ENCODE assay signal across 26 mouse cellular contexts in the genomic region with DNA sequence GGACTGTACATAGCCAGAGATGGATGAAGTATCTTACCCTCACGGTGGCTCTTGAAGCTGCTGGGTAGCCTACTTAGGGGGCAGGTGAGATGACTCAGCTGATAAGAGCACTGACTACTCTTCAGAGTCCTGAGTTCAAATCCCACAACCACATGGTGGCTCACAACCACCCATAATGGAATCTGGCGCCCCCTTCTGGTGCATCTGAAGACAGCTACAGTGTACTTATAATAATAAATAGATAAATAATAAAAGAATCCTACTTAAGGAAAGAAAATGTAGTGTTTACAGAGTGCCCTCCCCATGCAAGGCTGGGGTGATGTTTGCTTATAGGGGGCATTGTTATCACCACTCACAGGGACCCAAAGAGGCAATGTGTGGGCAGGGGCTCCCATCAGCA. TPM values are rescaled to one million over a fixed set of nuclear protein-coding genes. Genes with fewer than 3 reads are reported as not detected.
DNase-seq lines count a peak whose midpoint lies in the region; ATAC-seq and TF ChIP-seq lines count a peak whose summit lies in the region.
"Had no signal": no experiment of that assay in that cellular context is flagged by ENCODE, and none has a peak within 500 bp of the region (broad histone marks: within the 10 kb centered on the region; RNA-seq: fewer than 3 reads in every experiment).

No protein-coding gene starts in this region.

- DNase-seq in kidney, postnatal 0 days (ENCODE audit: low spot score), result no peak
- DNase-seq in midbrain, embryonic 14.5 days, result peak; percentile 15
- DNase-seq in midbrain, embryonic 11.5 days (ENCODE audit: low spot score, missing footprints), result no peak
- peak; percentile 17 for DNase-seq in splenic B cell, adult 2 months (ENCODE audit: low read depth, low spot score)
- DNase-seq in cerebellum, postnatal 10 days, result no peak
- DNase-seq in cerebellum, postnatal 14 days, result no peak
- DNase-seq: cerebellum, adult 2 months; cerebellum, postnatal 36 days had no signal

- no peak for ATAC-seq in kidney, postnatal 0 days (replicated peaks; ENCODE audit: low FRiP score, low read depth)
- ATAC-seq in kidney, embryonic 16.5 days (ENCODE audit: low FRiP score, low TSS enrichment), result no peak
- ATAC-seq in midbrain, embryonic 14.5 days (ENCODE audit: low FRiP score, low TSS enrichment), result no peak
- no peak for ATAC-seq in midbrain, embryonic 11.5 days (ENCODE audit: low FRiP score)
- ATAC-seq: forebrain, embryonic 16.5 days had no signal

- no peaks in the 10 kb centered on the region for H3K4me1 ChIP-seq in kidney, postnatal 0 days (replicated peaks; ENCODE audit: insufficient read depth, low read length)
- H3K4me1 ChIP-seq in kidney, embryonic 16.5 days (ENCODE audit: insufficient read depth, low read length), result no peaks in the 10 kb centered on the region; the same call in 1 of the 2 replicates
- no peaks in the 10 kb centered on the region for H3K4me1 ChIP-seq in midbrain, embryonic 14.5 days (ENCODE audit: control insufficient read depth, insufficient read depth, low read length)
- H3K4me1 ChIP-seq in midbrain, embryonic 11.5 days (ENCODE audit: control insufficient read depth, insufficient read depth, low read length), result 0 out of 2 replicates have a peak, but pooled peaks cover 2% of the 10 kb centered on the region
- no peaks in the 10 kb centered on the region for H3K4me1 ChIP-seq in bone marrow, adult 2 months (ENCODE audit: control insufficient read depth, insufficient read depth, low read length)
- H3K4me1 ChIP-seq: heart, embryonic 13.5 days; limb, embryonic 15.5 days; liver, embryonic 15.5 days; lung, embryonic 15.5 days; stomach, embryonic 15.5 days had no signal

- H3K9ac ChIP-seq in kidney, postnatal 0 days (ENCODE audit: low read depth, low read length), result no peak overlapping the region
- no peak overlapping the region for H3K9ac ChIP-seq in kidney, embryonic 16.5 days (replicated peaks; ENCODE audit: low read length)
- H3K9ac ChIP-seq in midbrain, embryonic 14.5 days (replicated peaks; ENCODE audit: low read length), result no peak overlapping the region
- H3K9ac ChIP-seq in midbrain, embryonic 11.5 days (ENCODE audit: low read length), result no peak overlapping the region
- H3K9ac ChIP-seq: embryonic facial prominence, embryonic 12.5 days; heart, embryonic 13.5 days; hindbrain, embryonic 15.5 days; limb, embryonic 15.5 days; liver, embryonic 15.5 days; lung, embryonic 15.5 days; midbrain, embryonic 12.5 days; stomach, embryonic 15.5 days had no signal

- no peak overlapping the region for H3K4me3 ChIP-seq in kidney, postnatal 0 days (replicated peaks; ENCODE audit: low read depth, low read length)
- no peak overlapping the region for H3K4me3 ChIP-seq in kidney, embryonic 16.5 days (ENCODE audit: low read length)
- H3K4me3 ChIP-seq in midbrain, embryonic 14.5 days (replicated peaks; ENCODE audit: low read depth, low read length), result no peak overlapping the region
- no peak overlapping the region for H3K4me3 ChIP-seq in midbrain, embryonic 11.5 days (ENCODE audit: low read depth, low read length)
- H3K4me3 ChIP-seq in bone marrow, adult 2 months (replicated peaks; ENCODE audit: control insufficient read depth, low read depth, low read length), result no peak overlapping the region
- H3K4me3 ChIP-seq: embryonic facial prominence, embryonic 12.5 days; forebrain, embryonic 10.5 days; heart, embryonic 13.5 days; hindbrain, embryonic 10.5 days; hindbrain, embryonic 15.5 days; limb, embryonic 10.5 days; limb, embryonic 15.5 days; liver, embryonic 15.5 days; lung, embryonic 15.5 days; midbrain, embryonic 12.5 days; stomach, embryonic 15.5 days had no signal

- H3K27ac ChIP-seq in kidney, postnatal 0 days, result no peak overlapping the region
- H3K27ac ChIP-seq in kidney, embryonic 16.5 days (ENCODE audit: low read length), result no peak overlapping the region
- no peak overlapping the region for H3K27ac ChIP-seq in midbrain, embryonic 14.5 days (replicated peaks; ENCODE audit: low read depth, low read length)
- no peak overlapping the region for H3K27ac ChIP-seq in midbrain, embryonic 11.5 days (ENCODE audit: low read depth, low read length)
- H3K27ac ChIP-seq in bone marrow, adult 2 months (ENCODE audit: control insufficient read depth, insufficient read depth, low read depth, low read length, poor library complexity), result no peak overlapping the region
- H3K27ac ChIP-seq: embryonic facial prominence, embryonic 12.5 days; forebrain, embryonic 10.5 days; heart, embryonic 13.5 days; hindbrain, embryonic 10.5 days; hindbrain, embryonic 15.5 days; limb, embryonic 10.5 days; limb, embryonic 15.5 days; liver, embryonic 15.5 days; lung, embryonic 15.5 days; midbrain, embryonic 12.5 days; stomach, embryonic 15.5 days had no signal

- no peaks in the 10 kb centered on the region for H3K36me3 ChIP-seq in kidney, postnatal 0 days (ENCODE audit: insufficient read depth, low read length)
- H3K36me3 ChIP-seq in kidney, embryonic 16.5 days (ENCODE audit: insufficient read depth, low read length), result no peaks in the 10 kb centered on the region
- H3K36me3 ChIP-seq in midbrain, embryonic 14.5 days (ENCODE audit: control insufficient read depth, insufficient read depth, low read length), result no peaks in the 10 kb centered on the region
- no peaks in the 10 kb centered on the region for H3K36me3 ChIP-seq in midbrain, embryonic 11.5 days (ENCODE audit: control insufficient read depth, insufficient read depth, low read length)
- H3K36me3 ChIP-seq in splenic B cell, adult 2 months (ENCODE audit: control insufficient read depth, insufficient read depth, low read length, poor library complexity, severe bottlenecking), result no peaks in the 10 kb centered on the region
- H3K36me3 ChIP-seq: forebrain, embryonic 10.5 days; heart, embryonic 13.5 days; hindbrain, embryonic 10.5 days; hindbrain, embryonic 15.5 days; limb, embryonic 15.5 days; liver, embryonic 15.5 days; lung, embryonic 15.5 days; midbrain, embryonic 12.5 days; stomach, embryonic 15.5 days had no signal

- H3K4me2 ChIP-seq in kidney, postnatal 0 days (ENCODE audit: low read length), result no peak overlapping the region
- no peak overlapping the region for H3K4me2 ChIP-seq in kidney, embryonic 16.5 days (replicated peaks; ENCODE audit: low read depth, low read length)
- H3K4me2 ChIP-seq in midbrain, embryonic 14.5 days (ENCODE audit: low read length), result no peak overlapping the region
- no peak overlapping the region for H3K4me2 ChIP-seq in midbrain, embryonic 11.5 days
- H3K4me2 ChIP-seq: embryonic facial prominence, embryonic 12.5 days; heart, embryonic 13.5 days; hindbrain, embryonic 15.5 days; limb, embryonic 15.5 days; liver, embryonic 15.5 days; lung, embryonic 15.5 days; midbrain, embryonic 12.5 days; stomach, embryonic 15.5 days had no signal

- no peaks in the 10 kb centered on the region for H3K9me3 ChIP-seq in kidney, postnatal 0 days (replicated peaks; ENCODE audit: low read length)
- no peaks in the 10 kb centered on the region for H3K9me3 ChIP-seq in kidney, embryonic 16.5 days (ENCODE audit: low read length)
- H3K9me3 ChIP-seq in midbrain, embryonic 14.5 days (ENCODE audit: control insufficient read depth, low read length), result no peaks in the 10 kb centered on the region
- H3K9me3 ChIP-seq in midbrain, embryonic 11.5 days (ENCODE audit: control insufficient read depth, low read length), result no peaks in the 10 kb centered on the region
- H3K9me3 ChIP-seq: embryonic facial prominence, embryonic 12.5 days; forebrain, embryonic 10.5 days; heart, embryonic 13.5 days; hindbrain, embryonic 10.5 days; hindbrain, embryonic 15.5 days; limb, embryonic 10.5 days; limb, embryonic 15.5 days; liver, embryonic 15.5 days; lung, embryonic 15.5 days; midbrain, embryonic 12.5 days; stomach, embryonic 15.5 days had no signal

- 69% methylated on average over 2 of the region's 2 CpGs for WGBS in kidney, postnatal 0 days
- 66% methylated on average over 2 of the region's 2 CpGs for WGBS in kidney, embryonic 16.5 days
- 61% methylated on average over 2 of the region's 2 CpGs for WGBS in midbrain, embryonic 14.5 days
- 69% methylated on average over 2 of the region's 2 CpGs for WGBS in midbrain, embryonic 11.5 days
- 61% methylated on average over 2 of the region's 2 CpGs for WGBS in bone marrow, adult 2 months

- TF ChIP-seq CTCF in kidney, postnatal 0 days (IDR thresholded peaks at IDR 0.05; ENCODE audit: low read depth), result peak; percentile 18; the same call in 1 of the 2 replicates
- peak; percentile 12; the same call in 1 of the 2 replicates for TF ChIP-seq CTCF in bone marrow, adult 2 months (IDR thresholded peaks at IDR 0.05; ENCODE audit: control insufficient read depth, insufficient read depth, low read length)

- no peak for TF ChIP-seq POLR2A in bone marrow, adult 2 months (IDR thresholded peaks at IDR 0.05; ENCODE audit: borderline replicate concordance, control insufficient read depth, low read depth, low read length)

- no peaks in the 10 kb centered on the region for H3K27me3 ChIP-seq in kidney, postnatal 0 days (ENCODE audit: insufficient read depth, low read length)
- H3K27me3 ChIP-seq in kidney, embryonic 16.5 days (ENCODE audit: insufficient read depth, low read length), result no peaks in the 10 kb centered on the region
- no peaks in the 10 kb centered on the region for H3K27me3 ChIP-seq in midbrain, embryonic 14.5 days (ENCODE audit: control insufficient read depth, insufficient read depth, low read length)
- H3K27me3 ChIP-seq in midbrain, embryonic 11.5 days (ENCODE audit: control insufficient read depth, insufficient read depth, low read length), result no peaks in the 10 kb centered on the region
- no peaks in the 10 kb centered on the region for H3K27me3 ChIP-seq in splenic B cell, adult 2 months (ENCODE audit: control insufficient read depth, insufficient read depth, low read length, poor library complexity, severe bottlenecking)
- H3K27me3 ChIP-seq: embryonic facial prominence, embryonic 12.5 days; hindbrain, embryonic 15.5 days; limb, embryonic 15.5 days; lung, embryonic 15.5 days; stomach, embryonic 15.5 days had no signal

RNA-seq across cellular contexts. Expression of a gene that starts 5.6 kb away (rescaled TPM):
- 0.17 TPM in 1 of 2 replicates, not detected in the other for polyA plus RNA-seq in kidney, postnatal 0 days (2015; fragmentation: Nextera tagmentation; extraction: Ambion mirVana)
- polyA plus RNA-seq in kidney, embryonic 16.5 days (2015; fragmentation: Nextera tagmentation; extraction: Ambion mirVana), result 0.61 and 0.89 TPM in 2 replicates
- 7.1 and 11.0 TPM in 2 replicates for polyA plus RNA-seq in midbrain, embryonic 14.5 days (2014; fragmentation: Nextera tagmentation; extraction: Ambion mirVana)
- 1.4 and 2.0 TPM in 2 replicates for polyA plus RNA-seq in midbrain, embryonic 11.5 days (2014; fragmentation: Nextera tagmentation; extraction: Ambion mirVana)
- not detected in 2 replicates for polyA plus RNA-seq in bone marrow, adult 2 months (2011; ENCODE audit: insufficient read depth, insufficient read length, low replicate concordance, missing spikeins)

RNA-seq across cellular contexts. Expression of a gene that starts 20.5 kb away (rescaled TPM):
- not detected in 2 replicates for polyA plus RNA-seq in kidney, postnatal 0 days (2015; fragmentation: Nextera tagmentation; extraction: Ambion mirVana)
- polyA plus RNA-seq in kidney, embryonic 16.5 days (2015; fragmentation: Nextera tagmentation; extraction: Ambion mirVana), result not detected in 2 replicates
- not detected in 2 replicates for polyA plus RNA-seq in midbrain, embryonic 14.5 days (2014; fragmentation: Nextera tagmentation; extraction: Ambion mirVana)
- not detected in 2 replicates for polyA plus RNA-seq in midbrain, embryonic 11.5 days (2014; fragmentation: Nextera tagmentation; extraction: Ambion mirVana)
- not detected in 2 replicates for polyA plus RNA-seq in bone marrow, adult 2 months (2011; ENCODE audit: insufficient read depth, insufficient read length, low replicate concordance, missing spikeins)
- polyA plus RNA-seq: embryonic facial prominence, embryonic 12.5 days; forebrain, embryonic 10.5 days; forebrain, embryonic 16.5 days; hindbrain, embryonic 10.5 days; limb, embryonic 10.5 days; midbrain, embryonic 12.5 days; neural tube, embryonic 11.5 days had no signal

RNA-seq across cellular contexts. Expression of a gene that starts 31.8 kb away (rescaled TPM):
- not detected in 2 replicates for polyA plus RNA-seq in kidney, postnatal 0 days (2015; fragmentation: Nextera tagmentation; extraction: Ambion mirVana)
- not detected in 2 replicates for polyA plus RNA-seq in kidney, embryonic 16.5 days (2015; fragmentation: Nextera tagmentation; extraction: Ambion mirVana)
- not detected in 2 replicates for polyA plus RNA-seq in midbrain, embryonic 14.5 days (2014; fragmentation: Nextera tagmentation; extraction: Ambion mirVana)
- polyA plus RNA-seq in midbrain, embryonic 11.5 days (2014; fragmentation: Nextera tagmentation; extraction: Ambion mirVana), result not detected in 2 replicates
- not detected in 2 replicates for polyA plus RNA-seq in bone marrow, adult 2 months (2011; ENCODE audit: insufficient read depth, insufficient read length, low replicate concordance, missing spikeins)
- polyA plus RNA-seq: adrenal gland, adult 2 months; cerebellum, adult 2 months; embryonic facial prominence, embryonic 12.5 days; forebrain, embryonic 10.5 days; forebrain, embryonic 16.5 days; heart, embryonic 13.5 days; hindbrain, embryonic 10.5 days; hindbrain, embryonic 15.5 days; intestine, embryonic 14.5 days; limb, embryonic 10.5 days; limb, embryonic 15.5 days; liver, embryonic 15.5 days; lung, embryonic 15.5 days; midbrain, embryonic 12.5 days; neural tube, embryonic 11.5 days; stomach, embryonic 15.5 days; urinary bladder, adult 2 months had no signal

RNA-seq across cellular contexts. Expression of a gene that starts 41.5 kb away (rescaled TPM):
- polyA plus RNA-seq in kidney, postnatal 0 days (2015; fragmentation: Nextera tagmentation; extraction: Ambion mirVana), result 79.2 and 85.8 TPM in 2 replicates
- polyA plus RNA-seq in kidney, embryonic 16.5 days (2015; fragmentation: Nextera tagmentation; extraction: Ambion mirVana), result 73.7 and 88.3 TPM in 2 replicates
- 101 and 125 TPM in 2 replicates for polyA plus RNA-seq in midbrain, embryonic 14.5 days (2014; fragmentation: Nextera tagmentation; extraction: Ambion mirVana)
- 124 and 135 TPM in 2 replicates for polyA plus RNA-seq in midbrain, embryonic 11.5 days (2014; fragmentation: Nextera tagmentation; extraction: Ambion mirVana)
- 67.3 and 78.8 TPM in 2 replicates for polyA plus RNA-seq in bone marrow, adult 2 months (2011; ENCODE audit: insufficient read depth, insufficient read length, low replicate concordance, missing spikeins)

RNA-seq across cellular contexts. Expression of a gene that starts 50.5 kb away (rescaled TPM):
- not detected in 2 replicates for polyA plus RNA-seq in kidney, postnatal 0 days (2015; fragmentation: Nextera tagmentation; extraction: Ambion mirVana)
- polyA plus RNA-seq in kidney, embryonic 16.5 days (2015; fragmentation: Nextera tagmentation; extraction: Ambion mirVana), result not detected in 2 replicates
- polyA plus RNA-seq in midbrain, embryonic 14.5 days (2014; fragmentation: Nextera tagmentation; extraction: Ambion mirVana), result not detected in 2 replicates
- polyA plus RNA-seq in midbrain, embryonic 11.5 days (2014; fragmentation: Nextera tagmentation; extraction: Ambion mirVana), result not detected in 2 replicates
- not detected in 2 replicates for polyA plus RNA-seq in bone marrow, adult 2 months (2011; ENCODE audit: insufficient read depth, insufficient read length, low replicate concordance, missing spikeins)
- polyA plus RNA-seq: adrenal gland, adult 2 months; cerebellum, adult 2 months; embryonic facial prominence, embryonic 12.5 days; forebrain, embryonic 10.5 days; forebrain, embryonic 16.5 days; heart, embryonic 13.5 days; hindbrain, embryonic 10.5 days; hindbrain, embryonic 15.5 days; intestine, embryonic 14.5 days; limb, embryonic 10.5 days; limb, embryonic 15.5 days; liver, embryonic 15.5 days; lung, embryonic 15.5 days; midbrain, embryonic 12.5 days; neural tube, embryonic 11.5 days; stomach, embryonic 15.5 days; urinary bladder, adult 2 months had no signal

Comparison
In these comparisons a context has a peak if more than half of its experiments do, and no peak if none do; other contexts are left out.
1. DNase-seq: peak in midbrain, embryonic 14.5 days (single experiment) and splenic B cell, adult 2 months (single experiment); none in kidney, postnatal 0 days (single experiment), midbrain, embryonic 11.5 days (single experiment), cerebellum, postnatal 10 days (0 of 2) and cerebellum, postnatal 14 days (0 of 2).